Mouse (Mus musculus): Measurements from ENCODE around the gene Gm29797.

Gene Gm29797

DNA sequence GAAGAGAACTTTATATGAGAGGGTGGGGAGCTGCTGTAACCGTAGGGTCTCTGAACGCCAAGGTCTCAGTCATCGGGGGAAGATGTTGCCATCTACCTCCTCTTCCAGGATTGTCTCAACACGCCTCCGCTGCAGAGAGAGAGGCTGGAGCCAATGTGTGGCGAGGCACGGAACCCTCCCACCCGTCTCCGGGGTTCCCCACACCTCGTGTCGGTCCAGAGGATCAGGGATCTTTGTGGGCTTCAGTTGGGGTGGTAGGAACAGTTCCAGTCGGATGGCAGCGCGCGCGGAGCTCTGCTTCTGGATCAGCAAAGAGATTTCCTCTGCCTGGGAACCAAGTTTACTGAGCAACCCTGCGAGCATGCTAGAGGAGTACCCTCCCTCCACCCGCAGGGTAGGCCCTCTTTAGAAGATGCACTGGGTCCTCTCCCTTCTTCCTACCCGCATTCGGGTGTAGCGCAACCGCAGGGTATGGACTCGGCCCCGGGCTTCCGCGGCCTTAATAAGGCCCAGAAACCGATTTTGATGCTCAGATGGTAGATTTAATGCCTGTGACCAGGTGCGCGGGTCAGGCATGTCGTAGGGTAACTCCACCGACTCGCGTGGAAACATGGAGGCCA, 40.1 kb downstream of the Gm29797 start:
- in situ Hi-C loops (cut with MseI, MboI): no loop called here

DNA sequence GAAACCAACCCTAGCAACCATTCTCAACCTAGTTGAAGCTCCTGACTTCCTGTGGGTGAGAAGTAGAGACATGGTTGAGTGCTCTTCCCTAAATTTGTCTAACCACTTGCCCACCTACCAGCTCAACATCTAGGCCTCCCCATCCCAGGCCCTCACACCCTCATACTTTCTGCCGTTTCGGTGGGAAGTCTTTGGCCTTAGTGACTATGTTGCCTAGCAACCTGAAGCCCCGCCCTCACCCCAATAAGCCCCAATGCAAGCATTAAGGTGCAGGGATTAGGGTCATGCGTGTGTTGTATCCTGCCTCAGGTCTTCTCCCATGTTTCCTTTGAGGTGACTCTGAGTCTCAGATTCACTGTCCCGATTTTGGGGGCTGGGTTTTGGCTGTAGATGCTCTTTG, 41.4 kb downstream of the Gm29797 start, which contains the start of gene Lkaaear1:
TSS of gene Lkaaear1 (minus strand) at position 202 of the 400 bp plus-strand sequence.
- in situ Hi-C loops (cut with MseI, MboI): no loop called here

DNA sequence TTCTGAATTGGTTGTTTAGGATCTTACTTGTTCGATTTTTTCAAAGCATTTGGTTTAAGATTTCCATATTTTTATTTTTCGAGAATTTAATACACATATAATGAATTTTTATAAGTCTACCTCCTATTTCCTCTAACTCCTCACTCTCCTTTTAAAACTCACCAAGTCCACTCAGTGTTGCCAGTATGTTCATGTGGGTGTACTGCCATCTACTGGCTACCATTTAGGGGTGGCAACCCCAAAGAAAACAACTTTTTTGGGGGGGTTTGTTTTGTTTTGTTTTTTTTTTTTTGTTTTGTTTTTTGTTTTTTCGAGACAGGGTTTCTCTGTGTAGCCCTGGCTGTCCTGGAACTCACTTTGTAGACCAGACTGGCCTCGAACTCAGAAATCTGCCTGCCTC, 49.8 kb downstream of the Gm29797 start:
- in situ Hi-C loops (cut with MseI, MboI): no loop called here

Measured in mouse trophoblast stem cell (cell line).